Mouse (Mus musculus) limb, embryonic 12.5 days (tissue): ENCODE measurements around the gene Pls1. TPM values are rescaled to one million over a fixed set of nuclear protein-coding genes. Genes with fewer than 3 reads are reported as not detected.

ENCODE experiments used
- ATAC-seq: fragments of 200-750 bp; cut with Nextera tagmentation; 2 replicates; pipeline ENCODE4 v1.8.0; 2017; ENCODE audit warnings: low read depth, moderate TSS enrichment; ENCODE audit not compliant: insufficient number of reproducible peaks, insufficient read depth, low FRiP score, low TSS enrichment
- H3K27ac ChIP-seq: fragments of 300-500 bp; sonication (generic); 2 replicates; pipeline ENCODE4 v1.5.1; 2016; ENCODE audit warnings: mild to moderate bottlenecking, moderate library complexity
- H3K27me3 ChIP-seq: fragments of 300-500 bp; sonication (generic); 2 replicates; pipeline ENCODE4 v1.6.1; 2016; ENCODE audit warnings: mild to moderate bottlenecking, moderate library complexity
- H3K36me3 ChIP-seq: fragments of 300-500 bp; sonication (generic); 2 replicates; pipeline ENCODE4 v1.6.1; 2016; ENCODE audit warnings: mild to moderate bottlenecking, moderate library complexity
- H3K4me1 ChIP-seq: fragments of 300-500 bp; sonication (generic); replicated peaks from 2 replicates; pipeline ENCODE4 v1.6.1; 2016
- H3K4me2 ChIP-seq: fragments of 300-500 bp; sonication (generic); 2 replicates; pipeline ENCODE4 v1.6.1; 2016; ENCODE audit warnings: mild to moderate bottlenecking, moderate library complexity
- H3K4me3 ChIP-seq: fragments of 300-500 bp; sonication (generic); replicated peaks from 2 replicates; pipeline ENCODE4 v1.5.1; 2016; ENCODE audit warnings: mild to moderate bottlenecking
- H3K9ac ChIP-seq: fragments of 300-500 bp; sonication (generic); replicated peaks from 2 replicates; pipeline ENCODE4 v1.6.1; 2016; ENCODE audit warnings: mild to moderate bottlenecking, moderate library complexity
- H3K9me3 ChIP-seq: fragments of 300-500 bp; sonication (generic); 2 replicates; pipeline ENCODE4 v1.6.1; 2016; ENCODE audit warnings: mild to moderate bottlenecking, moderate library complexity
- WGBS: fragments of 180-500 bp; shearing (Covaris S2); methylation state at CpG from one replicate; pipeline ENCODE4 v1.1.7; 2016; 5-methylcytosine and 5-hydroxymethylcytosine counted together
- polyA plus RNA-seq: library from polyadenylated mRNA; unstranded; fragments of >200 nt; fragmentation: Nextera tagmentation; extraction: Ambion mirVana; gene quantifications from 2 replicates; pipeline ENCODE4 v1.2.1, GENCODE M21; 2016

Pls1 gene
- 5.1 and 5.5 TPM in 2 replicates for polyA plus RNA-seq

- no peak within 1 kb of the TSS for H3K27ac ChIP-seq
- WGBS = under 1% methylated on average over 46 of the region's 46 CpGs
- H3K36me3 ChIP-seq = no peaks in the 10 kb centered on the region
- peak within 1 kb of the TSS; percentile 65 for H3K4me3 ChIP-seq
- H3K27me3 ChIP-seq = peaks cover 10% of the 10 kb centered on the region; the same call in 1 of the 2 replicates
- no peaks in the 10 kb centered on the region for H3K9me3 ChIP-seq
- peak within 1 kb of the TSS; percentile 88 for H3K4me2 ChIP-seq
- peaks cover 14% of the 10 kb centered on the region; the same call in 1 of the 2 replicates for H3K4me1 ChIP-seq
- peak; percentile 79 for ATAC-seq
- peak within 1 kb of the TSS; percentile 56 for H3K9ac ChIP-seq
Observed at GRCm38 (mm10) chr9:95844825-95845460, at the start of gene Pls1. TSS of gene Pls1 (minus strand) at chr9:95845311.

- no peak for ATAC-seq
Observed at GRCm38 (mm10) chr9:95882751-95883150, 37.6 kb upstream of the Pls1 start.

GRCm38 (mm10) chr9:95878246-95878645, 33.1 kb upstream of the Pls1 start:
- 91% methylated on average over 5 of the region's 5 CpGs for WGBS
- no peaks in the 10 kb centered on the region for H3K27me3 ChIP-seq
- no peaks in the 10 kb centered on the region for H3K9me3 ChIP-seq
- ATAC-seq = no peak
- peaks cover 37% of the 10 kb centered on the region for H3K36me3 ChIP-seq
- no peak overlapping the region for H3K4me2 ChIP-seq
- no peak overlapping the region for H3K9ac ChIP-seq
- H3K4me1 ChIP-seq = no peaks in the 10 kb centered on the region
- no peak overlapping the region for H3K4me3 ChIP-seq
- no peak overlapping the region for H3K27ac ChIP-seq

More at GRCm38 (mm10) chr9:95882751-95883150, 37.6 kb upstream of the Pls1 start:
- 88% methylated on average over 2 of the region's 2 CpGs for WGBS
- Histone ChIP-seq H3K36me3 (peaks cover 37% of the 10 kb centered on the region), H3K4me2 (no peak overlapping the region), H3K27me3 (no peaks in the 10 kb centered on the region), H3K27ac (no peak overlapping the region), H3K9ac (no peak overlapping the region), H3K4me1 (no peaks in the 10 kb centered on the region), H3K9me3 (no peaks in the 10 kb centered on the region), H3K4me3 (no peak overlapping the region)

- H3K4me3 ChIP-seq = peak overlapping the region; percentile 92
- no peaks in the 10 kb centered on the region for H3K27me3 ChIP-seq
- no peaks in the 10 kb centered on the region for H3K4me1 ChIP-seq
- H3K27ac ChIP-seq = peak overlapping the region; percentile 84
- H3K36me3 ChIP-seq = peaks cover 8% of the 10 kb centered on the region
- peak overlapping the region; percentile 79 for H3K9ac ChIP-seq
- ATAC-seq = no peak
- peak overlapping the region; percentile 82 for H3K4me2 ChIP-seq
- WGBS = under 1% methylated on average over 31 of the region's 31 CpGs
- no peaks in the 10 kb centered on the region for H3K9me3 ChIP-seq
Observed at GRCm38 (mm10) chr9:95858027-95858570, 13.0 kb upstream of the Pls1 start.

GRCm38 (mm10) chr9:95857414-95858026, 12.4 kb upstream of the Pls1 start, which contains the start of gene Atr:
TSS of gene Atr (plus strand) at chr9:95857597.
- ATAC-seq = peak; percentile 81
- H3K4me3 ChIP-seq = peak within 1 kb of the TSS; percentile 92
- H3K9ac ChIP-seq = peak within 1 kb of the TSS; percentile 79
- no peaks in the 10 kb centered on the region for H3K27me3 ChIP-seq
- no peaks in the 10 kb centered on the region for H3K9me3 ChIP-seq
- peaks cover 3% of the 10 kb centered on the region for H3K36me3 ChIP-seq
- WGBS = under 1% methylated on average over 60 of the region's 69 CpGs
- H3K4me1 ChIP-seq = no peaks in the 10 kb centered on the region
- peak within 1 kb of the TSS; percentile 84 for H3K27ac ChIP-seq
- H3K4me2 ChIP-seq = peak within 1 kb of the TSS; percentile 82

GRCm38 (mm10) chr9:95856004-95856403, 10.9 kb upstream of the Pls1 start:
- Histone ChIP-seq H3K4me3 (no peak overlapping the region), H3K9ac (no peak overlapping the region), H3K27ac (no peak overlapping the region), H3K4me1 (0 out of 2 replicates have a peak, but pooled peaks cover 3% of the 10 kb centered on the region), H3K4me2 (no peak overlapping the region), H3K27me3 (no peaks in the 10 kb centered on the region), H3K36me3 (no peaks in the 10 kb centered on the region), H3K9me3 (no peaks in the 10 kb centered on the region)
- ATAC-seq = no peak
- 95% methylated on average over 4 of the region's 4 CpGs for WGBS

GRCm38 (mm10) chr9:95854891-95855290, 9.8 kb upstream of the Pls1 start:
- H3K4me2 ChIP-seq = no peak overlapping the region
- no peak overlapping the region for H3K9ac ChIP-seq
- no peaks in the 10 kb centered on the region for H3K36me3 ChIP-seq
- H3K9me3 ChIP-seq = no peaks in the 10 kb centered on the region
- no peak for ATAC-seq
- WGBS = 75% methylated on average over 2 of the region's 2 CpGs
- H3K27me3 ChIP-seq = no peaks in the 10 kb centered on the region
- H3K4me1 ChIP-seq = 0 out of 2 replicates have a peak, but pooled peaks cover 3% of the 10 kb centered on the region
- H3K27ac ChIP-seq = no peak overlapping the region
- no peak overlapping the region for H3K4me3 ChIP-seq

- no peak overlapping the region for H3K27ac ChIP-seq
- no peaks in the 10 kb centered on the region for H3K27me3 ChIP-seq
- 23% methylated on average over 4 of the region's 4 CpGs for WGBS
- H3K4me2 ChIP-seq = no peak overlapping the region
- no peaks in the 10 kb centered on the region for H3K9me3 ChIP-seq
- 0 out of 2 replicates have a peak, but pooled peaks cover 3% of the 10 kb centered on the region for H3K4me1 ChIP-seq
- H3K9ac ChIP-seq = no peak overlapping the region
- ATAC-seq = no peak
- H3K36me3 ChIP-seq = no peaks in the 10 kb centered on the region
- no peak overlapping the region for H3K4me3 ChIP-seq
Observed at GRCm38 (mm10) chr9:95852896-95853295, 7.8 kb upstream of the Pls1 start.

GRCm38 (mm10) chr9:95851671-95852070, 6.6 kb upstream of the Pls1 start:
- Histone ChIP-seq H3K36me3 (no peaks in the 10 kb centered on the region), H3K9me3 (no peaks in the 10 kb centered on the region), H3K27me3 (peaks cover under 1% of the 10 kb centered on the region; the same call in 1 of the 2 replicates), H3K9ac (no peak overlapping the region), H3K4me1 (0 out of 2 replicates have a peak, but pooled peaks cover 3% of the 10 kb centered on the region), H3K27ac (no peak overlapping the region), H3K4me3 (no peak overlapping the region), H3K4me2 (no peak overlapping the region)
- 61% methylated on average over 11 of the region's 11 CpGs for WGBS
- ATAC-seq = no peak

GRCm38 (mm10) chr9:95845711-95846110, 600 bp upstream of the Pls1 start:
- 75% methylated on average over 4 of the region's 4 CpGs for WGBS
- Histone ChIP-seq H3K4me1 (peaks cover 14% of the 10 kb centered on the region; the same call in 1 of the 2 replicates), H3K4me3 (no peak overlapping the region), H3K9ac (no peak overlapping the region), H3K27me3 (peaks cover 10% of the 10 kb centered on the region; the same call in 1 of the 2 replicates), H3K27ac (no peak overlapping the region), H3K4me2 (peak overlapping the region; percentile 88), H3K36me3 (no peaks in the 10 kb centered on the region), H3K9me3 (no peaks in the 10 kb centered on the region)
- no peak for ATAC-seq

GRCm38 (mm10) chr9:95839424-95839823, 5.7 kb downstream of the Pls1 start:
- Histone ChIP-seq H3K9me3 (no peaks in the 10 kb centered on the region), H3K9ac (no peak overlapping the region), H3K4me2 (no peak overlapping the region), H3K27ac (no peak overlapping the region), H3K36me3 (no peaks in the 10 kb centered on the region), H3K4me1 (peaks cover 9% of the 10 kb centered on the region; the same call in 1 of the 2 replicates), H3K4me3 (no peak overlapping the region), H3K27me3 (peaks cover 4% of the 10 kb centered on the region; the same call in 1 of the 2 replicates)
- no peak for ATAC-seq
- 78% methylated on average over 3 of the region's 3 CpGs for WGBS
